ENCODE assay signal across 1 mouse cellular context in genomic region chr11:57962382-57963285, GRCm38 (mm10).
A peak's percentile ranks its signal among the peaks of the same experiment; 100 is the strongest.
TF ChIP-seq lines count a peak whose summit lies in the region.

No protein-coding gene starts in this region.

TF ChIP-seq in CH12.LX, 34 proteins besides CTCF, POLR2A, EP300 and RAD21 (continued from another document):
- TF ChIP-seq RCOR1 (conservative IDR thresholded peaks at IDR 0.05; ENCODE audit: low read depth, low read length) (no peak; the same call in none of the 2 replicates), USF1 (IDR thresholded peaks at IDR 0.05; ENCODE audit: low read depth, low read length) (no peak), MEF2A (IDR thresholded peaks at IDR 0.05; ENCODE audit: borderline replicate concordance, low read depth, low read length) (0 out of 2 replicates have a peak, but pooled peaks have one; percentile 20), JUN (IDR thresholded peaks at IDR 0.05; ENCODE audit: insufficient read depth, low read depth, low read length) (peak; percentile 18; the same call in 1 of the 2 replicates)
TF ChIP-seq in CH12.LX: peak in this region for 19.
